Mouse (Mus musculus) left cerebral cortex, adult 18-20 months (tissue): Measurements from ENCODE around the gene Nxpe4. TPM values are rescaled to one million over a fixed set of nuclear protein-coding genes. Genes with fewer than 3 reads are reported as not detected.
"Not testable (repeated sequence)": the region's sequence is repeated elsewhere in the genome, so short reads cannot be mapped to it uniquely, and the experiment has no call there.

Experiments used
- DNase-seq, 2 experiments: peaks; one replicate each; pipeline ENCODE4 v3.0.0; 2021 to 2022; ENCODE audit warnings: low spot score in 2 of 2, mixed read lengths in 1 of 2
- total RNA-seq, 2 experiments: library from RNA; stranded (reverse); gene quantifications; 2 replicates each; pipeline ENCODE4 v1.2.3; 2021

Nxpe4 gene
- total RNA-seq, 2 experiments from 2014 or later = 8.3 to 10.0 TPM

DNA sequence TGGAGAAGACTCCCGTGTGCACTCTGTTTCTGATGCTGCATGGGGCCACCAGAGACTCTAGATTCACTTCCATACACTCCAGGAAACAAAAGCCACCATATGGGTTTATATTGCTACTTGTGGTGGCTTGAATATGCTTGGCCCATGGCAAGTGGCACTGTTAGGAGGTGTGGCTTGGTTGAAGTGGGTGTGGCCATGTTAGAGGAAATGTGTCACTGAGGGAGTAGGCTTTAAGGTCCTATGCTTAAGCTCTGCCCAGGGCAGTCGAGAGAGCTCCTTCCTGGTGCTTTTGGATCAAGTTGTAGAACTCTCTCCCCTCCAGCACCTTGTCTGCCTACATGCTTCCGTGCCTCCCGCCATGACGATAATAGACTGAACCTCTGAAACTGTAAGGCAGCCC, 77.6 kb downstream of the Nxpe4 start:
- no peak for DNase-seq

DNA sequence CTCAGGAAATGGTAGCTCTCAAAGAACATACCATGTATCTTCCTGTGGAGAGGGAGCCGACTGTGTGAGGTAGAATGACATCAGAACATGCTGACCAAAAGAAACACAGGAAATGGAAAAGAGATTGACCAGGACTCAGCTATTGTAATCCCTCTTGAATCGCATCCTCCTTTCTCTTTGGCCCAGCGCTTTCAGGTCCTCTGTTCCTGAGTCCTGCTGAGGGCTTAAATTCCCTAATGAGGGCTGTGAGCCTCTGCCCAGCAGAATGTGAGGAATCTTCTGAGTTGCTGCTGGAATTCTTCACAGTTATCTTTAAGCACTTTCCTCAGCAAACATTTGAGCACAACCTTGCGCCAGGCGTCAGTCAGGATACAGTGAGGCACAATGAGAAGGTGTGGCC, 78.6 kb downstream of the Nxpe4 start:
- no peak for DNase-seq

DNA sequence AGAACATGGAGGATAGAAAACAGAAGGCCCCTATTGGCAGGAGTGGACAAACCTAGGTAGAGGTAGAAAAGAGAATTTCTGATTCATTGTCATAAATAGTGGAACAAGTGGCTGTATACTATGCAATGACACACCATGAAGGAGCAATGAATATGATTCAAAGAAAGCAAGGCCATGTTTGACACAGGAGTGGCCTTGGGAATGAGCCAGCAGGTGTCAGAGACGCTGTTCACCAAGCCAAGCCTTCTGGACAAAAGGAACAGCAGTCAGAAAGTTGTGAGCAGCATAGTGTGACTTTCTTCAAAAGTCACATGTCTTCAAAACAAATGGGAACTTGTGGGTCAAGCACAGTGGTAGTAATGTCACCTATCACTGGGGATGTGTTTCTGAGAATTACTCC, 80.0 kb downstream of the Nxpe4 start:
- no peak for DNase-seq

DNA sequence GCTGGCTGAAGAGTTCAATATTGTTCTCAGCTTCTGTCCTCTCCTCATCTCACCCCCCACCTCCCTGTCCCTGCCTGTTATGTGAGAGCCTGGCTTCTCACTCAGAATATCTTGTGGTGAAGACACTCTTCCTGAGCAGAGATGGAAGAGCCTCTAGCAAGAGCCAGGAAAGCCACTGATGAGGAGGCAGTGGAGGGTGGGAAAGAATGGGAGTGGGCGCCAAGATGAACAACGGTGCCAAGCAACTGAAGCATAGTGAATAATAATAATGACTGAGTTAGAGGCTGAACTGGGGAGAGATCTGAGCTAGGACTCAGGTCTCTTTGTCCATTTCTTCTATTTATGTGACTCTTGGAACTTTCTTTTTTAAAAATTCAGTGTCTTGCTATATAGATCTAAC, 80.9 kb downstream of the Nxpe4 start:
- DNase-seq = no peak

DNA sequence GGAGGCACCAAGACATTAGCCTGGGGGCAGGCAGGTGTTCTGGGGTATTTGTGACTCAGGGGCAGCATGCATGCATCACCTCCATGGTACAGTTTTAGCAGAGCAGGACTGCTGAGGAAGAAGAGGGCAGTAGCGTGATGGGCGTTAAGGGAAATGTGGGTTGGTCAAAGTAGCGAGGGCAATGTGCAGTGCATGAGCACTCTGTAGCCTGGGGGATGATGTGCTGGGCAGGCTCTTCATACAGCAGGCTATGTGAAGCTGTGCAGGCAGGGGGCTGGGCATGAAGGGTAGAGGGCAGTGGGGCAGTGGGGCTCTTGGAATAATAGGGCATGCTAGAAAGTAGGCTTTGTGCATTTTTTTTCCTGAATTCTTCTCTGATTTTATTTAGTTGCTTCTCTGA, 82.4 kb downstream of the Nxpe4 start:
- no peak for DNase-seq

DNA sequence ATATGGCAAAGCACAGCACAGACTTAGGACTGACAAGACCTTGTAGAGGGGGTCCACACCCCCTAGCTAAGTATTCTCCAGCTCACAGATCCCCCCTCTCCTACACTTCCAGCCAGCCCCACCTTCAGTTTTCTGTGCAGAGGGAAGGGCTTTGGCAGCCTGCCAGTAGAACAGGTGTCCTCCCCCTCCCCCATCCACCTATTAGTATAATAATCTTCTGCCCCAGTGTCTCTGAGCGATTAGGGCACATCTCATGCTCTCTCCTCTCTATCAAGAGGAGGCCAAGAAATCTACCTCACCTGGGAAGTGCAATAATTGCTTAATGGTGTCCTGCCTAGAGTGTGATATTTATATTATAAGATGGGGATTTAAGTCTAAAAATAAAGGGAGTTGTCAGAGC, 83.7 kb downstream of the Nxpe4 start:
- DNase-seq = no peak

DNA sequence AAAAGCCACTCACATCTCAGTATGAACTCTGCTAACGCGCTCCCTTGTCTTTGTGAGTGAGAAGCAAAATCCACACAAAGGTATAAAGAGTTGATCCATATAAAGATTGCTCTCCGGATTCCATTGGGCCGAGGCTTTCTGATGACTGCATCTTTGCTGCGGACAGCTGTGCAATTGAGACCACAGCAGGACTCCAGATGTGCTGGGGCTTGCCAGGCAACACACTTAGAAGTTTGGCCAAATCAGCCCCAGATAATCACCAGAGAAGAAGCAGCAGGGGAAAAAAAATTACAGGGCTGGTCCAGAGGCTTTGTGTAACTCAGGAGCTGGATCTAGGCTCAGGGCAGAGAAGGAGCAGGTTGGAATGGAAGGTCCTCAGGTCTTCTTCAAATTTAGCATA, 85.5 kb downstream of the Nxpe4 start:
- DNase-seq = no peak

DNA sequence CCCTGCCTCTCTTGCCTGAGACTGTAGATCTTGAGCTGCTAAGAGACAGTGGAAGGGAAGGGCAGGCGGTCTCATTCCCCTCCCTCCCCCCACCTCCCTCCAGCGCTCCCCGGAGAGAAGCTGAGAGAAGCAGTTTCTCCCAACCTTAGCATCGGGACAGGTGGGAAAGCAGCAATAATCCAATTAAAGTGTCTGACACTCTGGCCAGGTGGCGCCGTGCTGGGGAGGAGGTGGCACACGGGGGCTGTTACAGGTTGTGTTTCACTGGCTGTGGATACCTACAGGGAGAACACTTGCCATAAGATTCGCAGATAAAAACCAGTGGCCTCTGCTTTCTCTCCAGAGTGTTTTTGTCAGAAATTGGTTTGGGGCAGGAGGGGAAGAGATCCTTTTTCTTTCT, 90.4 kb downstream of the Nxpe4 start:
- no peak for DNase-seq

DNA sequence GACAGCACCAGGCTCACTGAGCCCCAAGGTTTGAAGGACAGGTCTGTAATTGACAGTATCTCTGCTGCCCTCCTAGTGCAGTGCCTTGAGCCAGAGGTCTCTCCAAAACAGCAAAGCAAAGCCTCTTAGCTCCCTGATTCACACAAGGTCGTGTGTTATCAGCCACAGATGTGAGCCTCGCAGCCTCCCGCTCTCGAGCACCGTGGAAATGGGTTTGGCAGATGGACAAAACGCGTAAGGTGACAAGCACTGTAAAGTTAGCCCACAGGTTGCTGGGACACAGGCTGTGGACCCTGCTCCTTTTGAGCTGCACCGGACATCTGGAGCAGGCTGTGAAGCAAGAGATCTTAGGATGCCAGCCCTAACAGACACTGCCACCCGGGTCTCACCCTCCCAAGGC, 95.2 kb downstream of the Nxpe4 start:
- no peak for DNase-seq

DNA sequence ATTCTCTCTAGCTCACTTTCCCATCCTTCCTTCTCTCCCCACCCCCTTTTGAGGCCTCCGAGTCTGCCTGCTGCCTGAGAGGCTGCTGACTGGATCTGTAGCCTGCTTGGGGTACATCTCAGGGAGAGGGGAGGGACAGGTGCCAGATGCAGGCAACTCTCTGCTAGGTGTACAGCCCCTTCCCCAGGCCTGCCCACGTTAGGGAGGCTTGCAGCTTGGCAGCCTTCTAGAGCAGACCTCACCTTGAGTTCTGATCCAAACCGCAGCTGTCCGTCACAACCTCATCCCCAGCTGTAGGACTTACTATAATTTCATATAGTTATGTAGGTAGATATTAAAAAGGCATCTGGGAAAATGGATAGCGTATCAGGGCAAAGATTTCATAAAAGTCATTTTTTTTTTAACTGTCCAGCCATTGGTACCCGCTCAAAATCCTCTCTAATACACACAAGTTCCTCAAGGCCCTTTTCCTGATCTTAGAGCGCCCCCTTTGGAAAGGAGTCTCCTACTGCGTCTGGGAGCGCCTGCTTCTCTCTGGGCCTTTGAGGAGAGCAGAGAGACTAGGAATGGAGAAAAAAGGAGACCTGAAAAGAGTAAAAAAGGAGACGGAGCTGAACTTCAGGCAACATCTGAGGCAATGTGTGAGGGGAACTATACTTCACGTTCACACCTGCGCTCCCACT, 96.1 kb downstream of the Nxpe4 start:
- peak; percentile 60 to 70 for DNase-seq

DNA sequence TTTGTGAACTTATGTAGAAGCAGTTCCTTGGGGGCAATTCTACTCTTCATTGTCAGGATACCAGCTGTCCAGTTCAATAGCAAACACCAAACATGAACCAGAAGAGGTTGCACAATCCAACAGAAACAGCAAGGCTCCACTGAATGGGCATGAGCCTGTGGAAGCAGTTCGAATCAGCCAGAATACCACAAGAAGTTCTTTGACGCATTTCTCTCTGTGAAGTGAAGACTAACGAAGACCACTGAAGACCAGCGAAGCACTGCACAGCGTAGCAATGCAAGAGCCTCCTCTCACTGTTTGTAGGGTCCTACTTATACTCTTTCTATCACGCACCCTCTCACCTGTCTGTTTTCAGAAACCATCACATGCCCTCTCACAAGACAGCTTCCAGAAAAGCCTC, 102.8 kb downstream of the Nxpe4 start:
- DNase-seq = no peak

DNA sequence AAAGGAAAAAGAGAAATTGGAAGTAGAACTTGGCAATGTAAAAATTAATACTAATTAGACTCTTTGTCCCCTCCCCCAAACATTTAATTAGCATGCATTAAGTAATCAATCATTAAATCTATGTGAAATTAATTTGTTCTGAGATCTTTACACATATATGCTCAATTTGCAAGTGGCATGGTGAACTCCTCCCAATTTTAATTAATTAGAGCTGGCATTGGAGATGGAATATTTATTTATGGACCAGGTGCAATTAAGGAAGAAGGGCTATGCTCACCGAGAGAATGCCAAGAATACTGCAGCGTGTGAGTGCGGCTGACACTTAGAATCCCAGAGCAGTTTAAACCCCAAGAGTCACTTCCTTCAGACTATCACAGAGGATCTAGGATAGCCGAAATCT, 103.7 kb downstream of the Nxpe4 start:
- no peak for DNase-seq

DNA sequence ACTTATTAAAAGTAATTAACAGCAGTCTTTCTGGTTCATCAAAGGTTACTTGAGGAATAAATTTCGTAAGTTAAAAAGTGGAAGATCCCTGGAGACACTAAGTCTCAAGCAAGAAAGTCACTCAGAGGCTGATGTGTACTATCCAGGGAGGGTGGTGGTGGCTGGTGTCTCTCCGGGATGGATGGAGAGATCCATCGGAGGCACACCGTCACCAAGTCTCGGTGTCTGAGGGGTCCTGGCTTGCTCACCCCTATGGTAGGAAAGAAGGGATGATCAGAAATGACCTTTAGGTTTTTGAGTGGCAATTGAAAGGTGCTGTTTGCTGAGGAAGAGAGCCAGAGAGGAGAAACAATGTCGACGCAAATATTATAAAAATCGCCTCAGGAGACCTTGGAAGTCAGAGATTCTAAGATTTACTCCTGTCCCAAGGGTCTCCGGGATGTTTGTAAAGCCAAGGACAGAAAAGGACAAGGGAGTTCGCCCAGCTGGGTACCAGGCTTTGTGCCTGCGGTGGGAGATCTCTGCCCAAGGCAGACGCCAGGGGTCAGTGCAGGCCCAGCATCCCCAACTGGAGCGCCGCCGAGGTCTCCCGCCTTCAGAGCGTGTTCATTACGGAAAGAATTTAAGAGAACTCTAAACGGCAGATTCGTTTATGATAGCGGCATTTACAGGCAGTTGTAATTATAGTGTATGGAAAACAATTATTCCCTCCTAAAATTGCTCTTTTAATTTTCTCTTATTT, 104.6 kb downstream of the Nxpe4 start:
- DNase-seq = peak; percentile 77 to 78

DNA sequence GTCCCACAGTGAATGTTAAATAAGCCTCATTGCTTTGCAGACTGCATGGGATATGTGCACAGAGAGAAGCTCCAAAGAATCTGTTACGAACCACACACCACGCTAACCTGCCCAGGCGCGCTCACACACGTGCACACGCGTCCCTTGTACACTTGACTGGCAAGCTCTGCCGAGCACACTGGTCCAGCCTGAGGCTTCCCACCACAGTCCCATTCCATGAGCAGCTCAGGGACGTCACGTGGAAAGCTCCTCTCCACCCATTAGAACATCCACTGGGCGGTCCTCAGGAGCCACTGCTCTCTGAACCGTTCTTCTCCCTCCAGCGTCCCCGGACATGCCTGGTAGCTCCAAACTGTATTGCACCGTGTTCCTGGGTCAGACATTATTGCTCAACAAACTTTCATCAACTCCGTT, 105.2 kb downstream of the Nxpe4 start:
- DNase-seq = peak; percentile 19 to 22

DNA sequence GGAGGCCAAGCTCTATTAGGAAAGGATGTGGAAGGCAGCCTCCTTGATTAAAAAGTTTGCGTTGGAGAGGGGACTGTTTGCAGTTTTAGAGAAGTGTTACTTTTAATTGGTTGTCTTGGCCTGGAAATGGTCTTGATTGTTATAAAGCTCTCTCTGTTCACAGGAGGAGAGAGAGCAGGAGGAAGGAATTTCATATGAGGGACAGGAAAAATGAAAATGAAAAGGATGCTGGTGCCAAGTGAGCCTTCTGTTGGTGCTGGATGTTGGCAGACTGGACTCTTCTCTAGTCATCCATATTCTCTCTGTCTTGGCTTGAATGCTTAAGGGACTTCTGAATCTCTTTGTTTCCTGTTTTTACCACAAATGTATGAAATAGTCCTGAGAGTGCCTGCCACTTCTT, 106.1 kb downstream of the Nxpe4 start:
- no peak for DNase-seq

DNA sequence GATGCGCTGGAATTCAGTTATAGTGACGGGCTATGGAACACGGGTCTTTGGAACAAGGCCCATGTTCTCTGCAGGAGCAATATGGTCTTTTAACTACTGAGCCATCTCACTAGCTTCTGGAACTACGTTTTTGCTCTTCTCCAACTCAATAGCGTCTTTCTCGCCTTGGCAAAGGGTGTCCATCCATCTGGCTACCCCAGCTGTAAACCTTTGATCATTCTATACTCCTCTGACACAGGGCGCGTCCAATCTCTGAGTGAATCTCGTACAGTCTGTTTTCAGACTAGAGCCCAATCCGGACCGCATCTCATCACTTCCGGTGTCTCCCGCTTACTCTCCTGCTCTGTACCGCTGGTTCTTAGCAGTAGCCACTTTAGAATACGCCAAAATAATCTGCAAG, 115.0 kb downstream of the Nxpe4 start:
- peak; percentile 12 to 32 for DNase-seq

DNA sequence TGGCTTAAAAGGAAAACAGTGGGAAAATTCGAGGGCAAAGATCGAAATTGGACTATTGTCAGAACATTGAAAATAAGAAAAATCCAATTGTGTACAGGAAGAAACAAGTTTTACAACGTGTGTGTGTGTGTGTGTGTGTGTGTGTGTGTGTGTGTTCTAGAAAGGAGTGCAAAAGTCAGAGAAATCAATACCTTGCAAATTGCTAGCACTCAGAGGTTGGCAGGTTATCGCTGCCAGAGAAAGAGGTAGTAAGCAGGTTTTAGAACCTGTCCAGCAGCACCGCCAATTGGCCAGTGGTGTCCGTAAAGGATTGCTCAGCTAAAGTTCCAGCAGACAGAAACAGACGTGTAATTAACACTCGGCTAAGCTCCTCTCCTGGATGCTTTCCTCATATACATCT, 122.4 kb downstream of the Nxpe4 start:
- DNase-seq = no peak

DNA sequence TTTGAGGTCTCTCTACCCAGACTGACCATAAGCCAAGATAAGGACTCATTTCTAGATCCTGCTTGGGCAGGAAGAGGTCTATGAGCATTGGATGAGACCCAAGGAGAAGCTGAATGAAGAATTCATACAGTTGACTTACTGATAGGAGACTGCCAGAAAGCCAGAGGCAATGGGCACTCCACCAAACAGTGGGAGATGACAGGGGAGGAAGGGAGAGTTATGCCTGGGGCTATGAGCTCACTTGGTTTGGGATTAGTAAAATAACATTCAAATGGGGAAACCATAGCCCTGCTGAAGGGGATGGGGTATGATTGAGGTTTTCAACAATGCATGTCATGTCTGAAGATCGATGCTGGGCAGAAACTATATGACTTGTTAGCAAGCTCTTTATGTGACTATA, 128.5 kb downstream of the Nxpe4 start:
- no peak for DNase-seq

DNA sequence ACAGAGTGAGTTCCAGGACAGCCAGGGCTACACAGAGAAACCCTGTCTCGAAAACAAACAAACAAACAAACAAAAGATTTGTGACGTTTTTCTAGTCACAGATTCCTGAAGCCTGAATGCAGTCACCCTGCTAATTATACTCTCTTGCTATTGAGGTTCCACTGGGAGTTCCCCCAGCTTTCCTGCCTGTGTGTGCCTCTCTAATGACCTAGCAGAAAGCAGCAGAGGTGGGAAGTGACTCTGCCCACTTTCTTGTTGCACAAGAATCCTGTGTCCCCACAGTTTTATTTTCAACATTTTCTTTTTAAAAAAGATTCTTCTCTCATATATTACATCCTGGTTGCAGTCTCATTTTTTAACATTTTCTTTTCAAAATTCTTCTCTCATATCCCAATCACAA, 132.9 kb downstream of the Nxpe4 start:
- DNase-seq = no peak

DNA sequence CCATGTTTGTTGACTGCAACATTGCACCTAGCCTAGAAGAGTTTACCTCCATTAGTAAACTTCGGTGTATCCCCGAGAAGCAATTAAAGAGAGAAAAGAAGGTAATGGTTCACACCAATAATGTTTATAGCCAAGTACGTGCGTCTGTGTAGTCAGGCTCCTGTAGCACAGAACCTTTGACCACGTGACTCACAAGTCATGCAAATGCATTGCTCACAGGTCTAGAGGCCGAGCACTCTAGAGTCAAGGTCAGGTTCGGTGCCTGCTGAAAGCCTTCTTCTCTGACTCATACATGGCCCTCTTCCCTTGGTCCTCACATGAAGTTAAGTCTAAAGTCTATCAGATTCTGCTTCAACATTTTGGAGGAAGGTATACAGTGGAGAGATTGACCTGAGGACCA, 137.2 kb downstream of the Nxpe4 start:
- DNase-seq = no peak

DNA sequence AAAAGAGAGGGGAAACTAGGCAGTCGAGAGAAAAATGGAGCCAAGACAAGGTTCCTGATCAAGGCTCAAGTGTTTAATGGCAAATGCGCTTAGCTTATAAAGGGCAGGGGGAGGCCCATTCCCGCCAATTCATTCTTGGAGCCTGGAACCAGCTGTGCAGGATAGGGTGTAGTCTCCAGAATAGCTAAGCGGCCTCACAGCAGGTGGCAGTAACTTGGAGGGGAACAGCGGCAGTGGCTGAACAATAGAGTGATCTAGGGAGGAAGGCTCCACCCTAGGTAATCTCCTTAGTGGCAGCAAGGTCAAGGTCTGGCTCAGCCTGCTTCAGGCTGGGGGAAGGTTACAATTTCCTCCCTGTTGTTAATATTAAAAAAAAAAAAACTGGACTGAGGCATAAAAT, 141.7 kb downstream of the Nxpe4 start:
- DNase-seq = not testable (repeated sequence)

DNA sequence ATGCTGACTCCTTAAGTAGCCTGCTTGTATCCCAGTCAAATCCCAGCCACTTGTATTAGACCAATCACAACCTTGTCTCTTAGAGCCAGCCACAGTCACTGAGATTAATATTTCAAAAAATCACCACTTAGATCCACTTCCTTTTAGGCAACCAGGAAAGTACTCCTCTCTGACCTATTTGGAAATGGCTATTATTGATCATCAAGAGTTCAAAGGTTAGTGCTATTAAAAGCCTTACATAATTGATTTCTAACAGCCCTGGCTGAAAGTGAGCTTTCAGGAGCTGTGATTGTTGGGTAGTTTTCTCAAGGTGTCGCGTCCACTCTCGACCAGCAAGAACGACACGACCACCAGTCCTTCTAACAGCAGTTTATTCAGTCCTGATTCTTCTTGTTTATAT, 149.4 kb downstream of the Nxpe4 start:
- no peak for DNase-seq

DNA sequence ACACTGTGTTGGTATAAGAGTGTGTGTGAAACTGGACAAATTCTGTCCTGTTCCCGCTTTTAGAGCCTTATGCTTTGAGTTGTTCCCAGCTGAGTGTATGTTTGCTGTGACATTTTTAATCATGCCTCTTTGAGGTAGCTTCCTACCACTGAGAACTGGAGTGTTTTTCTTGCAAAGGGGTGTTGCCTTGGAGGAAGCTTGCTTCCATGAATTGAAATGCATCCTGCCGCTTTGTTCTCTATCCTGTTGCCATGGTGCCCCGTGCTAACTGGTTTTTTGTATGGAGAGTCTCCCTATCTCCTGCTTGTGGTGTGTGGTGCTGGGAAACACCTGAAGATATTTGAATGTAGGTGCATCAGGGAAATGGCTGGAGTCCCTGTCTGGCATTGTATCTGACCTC, 152.4 kb downstream of the Nxpe4 start:
- DNase-seq = no peak
